Comparison of ENCODE assay signal across 8 mouse cellular contexts in the genomic region with DNA sequence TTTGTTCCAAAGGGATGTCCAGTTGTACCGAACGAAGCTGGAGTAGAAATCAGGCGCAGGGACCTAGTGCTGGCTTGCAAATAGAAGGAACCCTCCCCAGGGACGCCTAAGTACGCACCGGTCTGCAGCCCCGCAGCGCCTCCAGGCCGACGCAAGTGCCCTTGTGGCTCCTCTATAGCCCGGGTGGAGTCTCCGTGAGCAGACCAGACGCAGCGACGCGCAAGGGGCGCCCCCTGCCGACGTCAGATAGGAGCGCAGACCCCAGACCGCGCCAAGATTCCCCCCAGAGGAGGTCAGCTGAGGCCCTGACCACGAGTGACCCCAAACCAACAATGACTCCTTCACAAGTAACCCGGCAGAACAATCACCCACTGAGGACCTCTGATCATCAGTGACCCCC.
A peak's percentile ranks its signal among the peaks of the same experiment; 100 is the strongest.
DNase-seq lines count a peak whose midpoint lies in the region; ATAC-seq and TF ChIP-seq lines count a peak whose summit lies in the region.
"Had no signal": no experiment of that assay in that cellular context is flagged by ENCODE, and none has a peak within 500 bp of the region (broad histone marks: within the 10 kb centered on the region; RNA-seq: fewer than 3 reads in every experiment).

No protein-coding gene starts in this region.

- H3K4me1 ChIP-seq in forebrain, embryonic 15.5 days: peaks cover 7% of the 10 kb centered on the region; the same call in 1 of the 2 replicates
- peaks cover 38% of the 10 kb centered on the region for H3K4me1 ChIP-seq in hindbrain, embryonic 13.5 days (replicated peaks)
- peaks cover 31% of the 10 kb centered on the region for H3K4me1 ChIP-seq in megakaryocyte, embryonic 14.5 days

- TF ChIP-seq CTCF in Patski (IDR thresholded peaks at IDR 0.05): peak; percentile 99

- POLR2A ChIA-PET in Patski (lab: Charles Lee): no interaction called here

- no peak overlapping the region for H3K4me3 ChIP-seq in forebrain, embryonic 15.5 days
- peak overlapping the region; percentile 17; the same call in 1 of the 2 replicates for H3K4me3 ChIP-seq in hindbrain, embryonic 13.5 days
- peak overlapping the region; percentile 56 for H3K4me3 ChIP-seq in megakaryocyte, embryonic 14.5 days (replicated peaks)

- no peak overlapping the region for H3K27ac ChIP-seq in forebrain, embryonic 15.5 days (replicated peaks)
- H3K27ac ChIP-seq in hindbrain, embryonic 13.5 days: no peak overlapping the region
- H3K27ac ChIP-seq: macrophage had no signal

- in situ Hi-C loops in Patski (cut with MboI; ENCODE audit: low pct_unique_long_range_greater_than_20kb): loop anchor here (5.0 to 25.0 kb wide), 2 partner anchors 131 to 306 kb away; a partner anchor contains a TSS

- under 1% methylated on average over 24 of the region's 24 CpGs for WGBS in forebrain, embryonic 15.5 days
- WGBS in hindbrain, embryonic 13.5 days: under 1% methylated on average over 24 of the region's 24 CpGs

- H3K9ac ChIP-seq in forebrain, embryonic 15.5 days (replicated peaks): no peak overlapping the region
- 0 out of 2 replicates have a peak overlapping the region, but pooled peaks have one; percentile 8 for H3K9ac ChIP-seq in hindbrain, embryonic 13.5 days

- DNase-seq in Patski (ENCODE audit: low read depth, low spot score): no peak
- peak; percentile 84 to 93 for DNase-seq in cerebellum, adult 18-20 months
- DNase-seq in layer of hippocampus, postnatal 36 days: peak; percentile 27 to 40
- peak; percentile 18 for DNase-seq in right cerebral cortex, postnatal 25 days

- no peaks in the 10 kb centered on the region for H3K36me3 ChIP-seq in forebrain, embryonic 15.5 days
- H3K36me3 ChIP-seq in hindbrain, embryonic 13.5 days: no peaks in the 10 kb centered on the region
- H3K36me3 ChIP-seq in megakaryocyte, embryonic 14.5 days (replicated peaks; ENCODE audit: low read length): no peaks in the 10 kb centered on the region

- H3K9me3 ChIP-seq in forebrain, embryonic 15.5 days: no peaks in the 10 kb centered on the region
- H3K9me3 ChIP-seq in hindbrain, embryonic 13.5 days: no peaks in the 10 kb centered on the region
- no peaks in the 10 kb centered on the region for H3K9me3 ChIP-seq in megakaryocyte, embryonic 14.5 days

- CTCF ChIA-PET in Patski (lab: Charles Lee): interaction anchor here (0.8 to 1.5 kb wide), 3 partner anchors 10 to 133 kb away, joined by 3 read pairs; no protein-coding TSS in a partner anchor

- peak; percentile 34 for ATAC-seq in Patski
- ATAC-seq in forebrain, embryonic 15.5 days (replicated peaks): peak; percentile 70
- ATAC-seq in hindbrain, embryonic 13.5 days (ENCODE audit: low FRiP score): peak; percentile 36; the same call in 1 of the 2 replicates

- peaks cover 17% of the 10 kb centered on the region for H3K27me3 ChIP-seq in Patski
- H3K27me3 ChIP-seq in forebrain, embryonic 15.5 days: peaks cover 83% of the 10 kb centered on the region
- H3K27me3 ChIP-seq in hindbrain, embryonic 13.5 days: peaks cover 98% of the 10 kb centered on the region
- H3K27me3 ChIP-seq in megakaryocyte, embryonic 14.5 days (replicated peaks): peaks cover 90% of the 10 kb centered on the region

- H3K4me2 ChIP-seq in forebrain, embryonic 15.5 days (replicated peaks): peak overlapping the region; percentile 12; the same call in 1 of the 2 replicates
- H3K4me2 ChIP-seq in hindbrain, embryonic 13.5 days: peak overlapping the region; percentile 41
